Mouse (Mus musculus): ENCODE measurements around the gene Arhgef39.

Gene Arhgef39

DNA sequence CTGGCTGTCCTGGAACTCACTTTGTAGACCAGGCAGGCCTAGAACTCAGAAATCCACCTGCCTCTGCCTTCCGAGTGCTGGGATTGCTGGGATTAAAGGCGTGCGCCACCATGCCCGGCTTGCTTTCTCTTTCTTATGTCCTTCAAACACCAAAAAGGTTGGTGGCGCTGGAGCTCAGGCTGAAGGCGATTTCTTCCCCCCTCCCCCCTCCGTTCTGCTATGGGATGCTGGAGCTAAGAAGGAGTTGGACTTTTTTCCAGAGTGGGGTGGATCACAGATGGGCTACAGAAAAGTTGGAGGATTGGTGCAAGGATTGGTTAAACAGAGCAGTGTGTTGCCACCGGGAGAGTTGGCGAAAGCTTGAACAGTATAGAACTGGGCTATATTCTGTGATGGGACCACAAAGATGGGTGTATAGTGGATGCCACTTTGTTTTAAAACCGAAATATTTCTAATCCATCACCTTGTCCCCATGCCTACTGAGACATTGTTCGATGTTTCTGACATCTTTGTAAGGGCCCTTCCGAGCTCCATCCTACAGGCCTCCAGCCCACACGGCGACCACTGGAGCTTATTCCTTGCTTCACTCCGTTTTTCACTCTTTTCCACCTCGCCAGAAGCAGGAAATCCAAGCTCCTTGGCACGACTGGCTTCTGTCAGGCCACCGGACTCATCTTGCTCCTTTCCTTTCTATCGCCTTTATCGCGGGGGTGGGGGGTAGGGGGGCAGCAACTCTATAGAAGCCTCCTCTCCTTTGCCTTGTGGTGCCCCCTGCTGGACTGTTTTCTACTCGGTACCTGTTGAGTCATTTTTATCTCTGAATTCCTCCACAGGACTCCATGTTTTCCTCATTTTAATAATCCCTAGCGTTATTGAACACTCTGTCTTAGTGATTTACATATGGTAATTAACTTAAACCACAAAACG lies 20.3 kb downstream of the Arhgef39 start:
- DNase-seq (ENCODE audit: low read depth) = peak; percentile 85

- DNase-seq (ENCODE audit: low read depth) = no peak
These were observed 21.0 kb downstream of the Arhgef39 start for GRCm38 (mm10) chr4:43478534-43478858.

DNA sequence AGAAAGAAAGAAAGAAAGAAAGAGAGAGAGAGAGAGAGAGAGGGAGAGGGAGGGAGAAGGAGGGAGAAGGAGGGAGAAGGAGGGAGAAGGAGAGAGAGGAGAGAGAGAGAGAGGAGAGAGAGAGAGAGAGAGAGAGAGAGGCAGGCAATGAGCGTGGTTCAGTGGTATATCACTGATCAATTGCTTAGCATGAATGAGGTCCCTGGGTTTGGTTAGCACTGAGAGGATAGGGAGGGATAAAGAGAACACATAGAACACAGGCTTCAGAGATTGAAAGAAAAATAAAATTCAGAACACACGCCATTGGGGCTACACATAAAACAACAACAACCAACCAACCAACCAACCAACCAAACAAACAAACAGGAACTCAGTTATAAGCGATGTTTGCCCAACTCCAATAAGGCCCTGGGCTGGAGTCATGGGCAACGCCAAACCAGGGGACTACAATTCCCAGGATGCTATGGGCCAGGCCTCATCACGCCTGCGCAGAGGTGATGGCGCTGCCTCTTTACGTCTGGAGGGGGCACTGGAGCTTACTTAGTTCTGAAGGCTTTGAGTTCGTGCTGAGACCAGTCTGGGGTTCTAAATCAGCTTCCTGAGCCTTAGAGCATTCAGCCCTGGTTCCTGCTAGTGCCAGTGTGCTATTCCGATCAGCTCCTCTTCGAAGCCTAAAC lies 21.5 kb downstream of the Arhgef39 start:
- DNase-seq (ENCODE audit: low read depth) = peak; percentile 94

GRCm38 (mm10) chr4:43476604-43477003 lies 22.9 kb downstream of the Arhgef39 start:
- DNase-seq (ENCODE audit: low read depth) = peak; percentile 68

DNA sequence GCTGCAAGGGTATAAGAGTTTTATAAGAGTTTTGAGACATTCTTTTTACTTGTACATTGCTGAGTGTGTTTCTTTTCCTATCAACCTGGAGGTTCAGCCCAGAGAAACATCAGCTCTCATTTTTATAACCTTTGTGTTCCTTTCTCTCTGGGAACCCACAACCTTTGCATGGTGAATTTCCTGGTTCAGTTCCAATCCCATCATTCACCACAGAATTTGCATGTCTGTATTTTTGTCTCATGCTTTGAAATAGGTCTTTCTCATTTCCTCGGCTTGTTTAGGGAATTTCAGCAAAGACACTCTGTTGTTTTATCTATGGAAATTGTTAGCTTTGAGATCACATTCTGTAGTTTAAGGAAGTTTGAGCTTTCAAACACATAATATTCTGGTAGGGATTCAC lies 25.9 kb downstream of the Arhgef39 start:
- no peak for DNase-seq (ENCODE audit: low read depth)

DNA sequence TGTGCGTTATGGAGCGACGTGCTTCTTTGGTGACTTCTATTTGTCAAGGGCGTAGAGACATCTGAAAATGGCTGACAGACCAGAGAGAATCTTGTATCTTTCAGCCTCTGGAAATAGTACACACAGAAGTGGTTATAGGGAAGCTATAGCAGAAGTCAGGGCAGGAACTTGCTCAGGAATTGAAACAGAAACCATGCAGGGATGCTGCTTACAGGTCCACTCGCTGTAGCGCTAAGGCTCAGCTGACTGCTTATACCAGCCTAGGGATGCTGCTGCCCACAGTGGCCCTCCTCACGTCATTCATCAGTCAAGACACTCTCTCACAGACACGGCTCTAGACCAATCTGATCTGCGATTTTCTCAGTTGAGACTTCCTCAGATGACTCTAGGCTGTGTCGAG lies 29.2 kb downstream of the Arhgef39 start:
- DNase-seq (ENCODE audit: low read depth) = no peak

GRCm38 (mm10) chr4:43466872-43467271 lies 32.6 kb downstream of the Arhgef39 start:
- no peak for DNase-seq (ENCODE audit: low read depth)

DNA sequence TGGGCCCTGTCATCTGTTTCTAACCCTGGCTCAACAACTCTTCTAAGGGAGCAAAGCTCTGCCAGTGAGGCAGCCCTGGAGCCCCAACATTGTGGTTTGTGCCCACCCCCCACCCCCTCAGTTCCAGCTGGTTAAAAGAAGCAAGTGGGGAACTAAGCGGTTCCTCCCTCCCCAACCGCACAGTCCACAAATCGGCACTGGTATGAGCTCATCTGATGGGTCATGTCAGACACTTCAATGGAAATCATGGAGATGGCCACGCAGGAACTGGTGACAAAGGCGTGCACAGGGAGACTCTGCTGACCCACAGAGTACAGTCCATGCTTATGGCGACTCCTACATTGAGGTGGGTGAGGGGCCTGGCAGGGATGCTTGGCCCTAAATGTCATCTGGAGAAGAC lies 33.6 kb downstream of the Arhgef39 start:
- DNase-seq (ENCODE audit: low read depth) = no peak

- no peak for DNase-seq (ENCODE audit: low read depth)
These were observed 36.4 kb downstream of the Arhgef39 start for GRCm38 (mm10) chr4:43463102-43463501.

DNA sequence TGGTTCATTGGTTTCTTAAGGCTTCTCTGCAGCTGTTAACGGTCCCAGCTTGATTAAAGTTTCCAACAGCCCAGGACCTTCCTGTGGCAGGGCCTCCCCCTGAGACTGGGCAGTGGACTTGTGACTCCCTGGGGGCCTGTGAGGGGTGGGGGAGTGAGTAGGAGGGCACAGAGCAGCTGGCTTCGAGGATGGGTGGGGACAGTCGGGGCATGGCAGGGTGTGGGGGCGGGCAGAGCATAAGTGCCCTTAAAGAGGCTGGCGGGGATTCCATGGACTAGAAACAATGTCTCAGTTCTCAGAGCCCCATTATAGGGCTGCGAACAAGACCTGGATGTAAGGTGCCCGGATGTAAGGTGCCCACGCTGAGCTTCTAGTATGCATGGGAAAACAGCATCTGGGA lies 42.4 kb downstream of the Arhgef39 start:
- DNase-seq (ENCODE audit: low read depth) = peak; percentile 57

DNA sequence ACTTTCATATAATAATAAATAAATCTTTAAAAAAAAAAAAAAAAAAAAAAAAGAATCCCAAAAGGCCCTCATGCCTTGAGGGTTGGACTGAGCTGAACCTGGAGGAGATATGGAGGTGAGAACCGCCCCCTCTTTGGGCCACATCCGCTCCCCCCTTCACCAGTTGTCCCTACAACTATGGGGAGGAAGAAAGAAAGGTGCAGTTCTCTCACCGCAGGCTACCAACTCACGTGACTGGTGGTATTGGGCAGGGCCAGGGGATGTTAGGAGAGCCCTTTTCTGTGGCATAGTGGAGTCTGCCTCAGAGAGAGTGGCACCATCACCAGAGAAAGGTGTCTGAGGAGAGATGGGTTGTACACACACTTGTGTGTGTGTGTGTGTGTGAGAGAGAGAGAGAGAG lies 43.0 kb downstream of the Arhgef39 start:
- peak; percentile 83 for DNase-seq (ENCODE audit: low read depth)

DNA sequence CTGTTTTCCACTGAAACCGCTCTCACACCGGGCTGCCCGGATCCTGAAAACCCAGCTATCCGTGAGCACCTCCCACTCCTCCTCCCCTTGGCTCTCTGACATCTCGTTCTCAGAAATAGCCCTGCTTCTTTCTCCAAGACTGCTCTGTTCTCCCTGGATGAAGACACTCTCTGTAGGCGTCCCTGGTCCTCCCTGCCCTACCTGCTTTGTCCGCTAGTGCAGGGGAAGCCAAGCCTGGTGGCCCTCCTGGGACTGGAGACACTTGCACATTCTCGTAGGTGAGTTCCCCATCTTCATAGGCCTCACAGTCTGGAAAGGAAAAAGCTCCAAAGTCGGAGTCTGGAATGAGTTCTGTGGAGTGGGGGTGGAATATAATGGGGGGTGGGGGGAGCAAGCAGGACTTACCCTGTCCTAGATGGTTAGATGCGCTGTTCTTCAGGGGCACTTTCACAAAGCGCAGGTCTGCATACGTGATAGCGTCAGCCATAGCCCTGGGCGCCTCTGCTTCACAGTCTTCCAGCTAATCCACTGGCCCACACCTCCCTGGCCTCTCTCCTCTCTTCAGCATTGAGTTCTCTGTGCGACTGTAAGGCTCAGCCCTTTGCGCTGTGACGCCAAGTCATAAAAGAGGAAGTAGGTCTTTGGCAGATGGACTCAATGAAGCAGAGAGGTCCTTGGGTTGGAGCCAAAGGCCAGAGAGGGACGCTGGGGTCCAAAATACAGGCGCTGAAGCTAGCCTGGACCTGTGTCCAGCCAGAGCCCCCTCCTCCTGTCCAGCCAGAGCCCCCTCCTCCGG lies 45.3 kb downstream of the Arhgef39 start, which contains the start of gene Cd72:
TSS of gene Cd72 (minus strand) at position 588 of the 796 bp plus-strand sequence.
- DNase-seq (ENCODE audit: low read depth) = peak; percentile 48

DNA sequence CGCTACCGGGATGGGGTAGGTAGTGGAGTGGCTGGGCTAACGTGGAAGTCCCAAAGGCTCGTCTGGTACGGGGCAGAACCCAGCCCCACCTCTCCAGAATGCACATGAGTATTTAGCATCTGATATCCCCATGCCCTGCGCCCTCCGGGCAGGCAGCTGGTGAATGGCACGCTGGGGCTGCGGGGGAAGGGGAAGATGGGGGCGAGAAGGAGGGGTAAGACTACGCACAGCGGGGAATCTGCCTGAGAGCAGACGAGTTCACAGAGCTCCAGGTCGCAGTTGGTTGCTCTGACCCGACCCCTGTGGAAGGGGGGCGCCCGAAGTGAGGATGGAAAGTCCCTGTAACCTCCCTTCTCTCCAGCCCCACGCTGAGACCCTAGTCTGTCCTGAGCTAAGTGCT lies 46.1 kb downstream of the Arhgef39 start:
- peak; percentile 45 for DNase-seq (ENCODE audit: low read depth)

DNA sequence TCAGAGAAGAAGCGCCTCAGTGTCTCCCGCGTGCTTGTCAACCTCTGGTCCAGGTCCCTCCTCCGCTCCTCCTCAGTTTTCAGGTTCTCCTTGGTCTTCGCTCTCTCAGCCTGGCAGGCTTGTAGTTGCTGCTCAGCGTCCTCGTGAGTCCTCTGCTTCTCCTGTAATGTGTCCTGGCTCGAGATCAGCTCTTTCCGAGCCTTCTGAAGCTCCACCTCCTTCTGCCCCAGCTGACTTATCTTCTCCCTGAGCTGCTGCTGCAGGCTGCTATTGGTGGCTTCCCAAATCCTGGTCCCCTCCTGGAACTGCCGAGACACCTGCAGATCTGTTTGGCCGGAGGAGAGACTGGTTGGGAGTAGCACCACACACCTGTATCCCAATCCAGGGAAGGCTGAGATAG lies 47.2 kb downstream of the Arhgef39 start:
- DNase-seq (ENCODE audit: low read depth) = no peak

- DNase-seq (ENCODE audit: low read depth) = no peak
These were observed 50.9 kb downstream of the Arhgef39 start for GRCm38 (mm10) chr4:43448554-43448953.

DNA sequence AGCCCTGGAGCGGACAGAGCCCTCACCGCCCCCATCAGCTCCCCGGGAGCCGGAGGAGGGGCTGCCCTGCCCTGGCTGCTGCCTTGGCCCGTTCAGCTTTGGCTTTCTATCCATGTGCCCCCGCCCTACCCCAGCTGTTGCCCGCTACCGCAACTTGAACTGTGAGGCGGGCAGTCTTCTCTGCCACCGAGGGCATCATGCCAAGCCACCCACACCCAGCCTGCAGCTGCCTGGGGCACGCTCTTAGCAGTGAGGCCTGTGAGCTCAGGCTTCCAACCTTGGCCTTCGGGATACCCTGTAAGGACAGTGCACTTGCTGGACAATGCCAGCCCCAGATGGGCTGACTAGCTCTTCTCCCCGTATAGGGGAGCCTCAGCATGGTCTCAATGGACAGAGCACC lies 52.2 kb downstream of the Arhgef39 start:
- DNase-seq (ENCODE audit: low read depth) = no peak

All from naive thymus-derived CD4-positive, alpha-beta T cell, adult 2 months (primary cell).